Mouse (Mus musculus): ENCODE measurements around the gene C130032M10Rik. TPM values are rescaled to one million over a fixed set of nuclear protein-coding genes. Genes with fewer than 3 reads are reported as not detected.

C130032M10Rik gene
- 0.87 and 1.3 TPM in 2 replicates for polyA plus RNA-seq (2015; fragmentation: Nextera tagmentation; extraction: Ambion mirVana)

GRCm38 (mm10) chr9:114515364-114515763, at the start of gene C130032M10Rik:
Gene C130032M10Rik, plus strand, starts transcription at chr9:114515697.
- WGBS: 28% methylated on average over 11 of the region's 11 CpGs
- no peaks in the 10 kb centered on the region for H3K27me3 ChIP-seq (ENCODE audit: control insufficient read depth, insufficient read depth, low read length)
- H3K27ac ChIP-seq (ENCODE audit: low read length): no peak within 1 kb of the TSS; the same call in 1 of the 2 replicates
- peaks cover 5% of the 10 kb centered on the region for H3K4me1 ChIP-seq (ENCODE audit: control insufficient read depth, insufficient read depth, low read length)
- H3K36me3 ChIP-seq (ENCODE audit: control insufficient read depth, insufficient read depth): peaks cover 9% of the 10 kb centered on the region; the same call in 1 of the 2 replicates
- peak within 1 kb of the TSS; percentile 6; the same call in 1 of the 2 replicates for H3K9ac ChIP-seq (ENCODE audit: low read length)
- ATAC-seq (replicated peaks; ENCODE audit: extremely low read depth, insufficient read depth, low FRiP score): peak; percentile 53
- H3K9me3 ChIP-seq (replicated peaks; ENCODE audit: control insufficient read depth, low read length): peaks cover 14% of the 10 kb centered on the region
- H3K4me2 ChIP-seq (ENCODE audit: low read depth, low read length): peak within 1 kb of the TSS; percentile 51
- H3K4me3 ChIP-seq (ENCODE audit: low read length): peak within 1 kb of the TSS; percentile 17; the same call in 1 of the 2 replicates

- Histone ChIP-seq H3K27me3 (ENCODE audit: control insufficient read depth, insufficient read depth, low read length) (no peaks in the 10 kb centered on the region), H3K27ac (ENCODE audit: low read length) (no peak overlapping the region), H3K9ac (ENCODE audit: low read length) (no peak overlapping the region), H3K4me3 (ENCODE audit: low read length) (no peak overlapping the region), H3K36me3 (ENCODE audit: control insufficient read depth, insufficient read depth) (peaks cover 15% of the 10 kb centered on the region), H3K4me2 (ENCODE audit: low read depth, low read length) (no peak overlapping the region), H3K9me3 (replicated peaks; ENCODE audit: control insufficient read depth, low read length) (peaks cover 3% of the 10 kb centered on the region; the same call in 1 of the 2 replicates), H3K4me1 (ENCODE audit: control insufficient read depth, insufficient read depth, low read length) (no peaks in the 10 kb centered on the region)
- no peak for ATAC-seq (replicated peaks; ENCODE audit: extremely low read depth, insufficient read depth, low FRiP score)
- WGBS: 67% methylated on average over 7 of the region's 7 CpGs
Observed at GRCm38 (mm10) chr9:114466871-114467270, 48.6 kb upstream of the C130032M10Rik start.

- peaks cover 3% of the 10 kb centered on the region; the same call in 1 of the 2 replicates for H3K9me3 ChIP-seq (replicated peaks; ENCODE audit: control insufficient read depth, low read length)
- no peaks in the 10 kb centered on the region for H3K4me1 ChIP-seq (ENCODE audit: control insufficient read depth, insufficient read depth, low read length)
- WGBS: 70% methylated on average over 5 of the region's 5 CpGs
- no peak overlapping the region for H3K4me2 ChIP-seq (ENCODE audit: low read depth, low read length)
- H3K4me3 ChIP-seq (ENCODE audit: low read length): no peak overlapping the region
- H3K36me3 ChIP-seq (ENCODE audit: control insufficient read depth, insufficient read depth): peaks cover 15% of the 10 kb centered on the region
- H3K27ac ChIP-seq (ENCODE audit: low read length): no peak overlapping the region
- no peak overlapping the region for H3K9ac ChIP-seq (ENCODE audit: low read length)
- ATAC-seq (replicated peaks; ENCODE audit: extremely low read depth, insufficient read depth, low FRiP score): no peak
- H3K27me3 ChIP-seq (ENCODE audit: control insufficient read depth, insufficient read depth, low read length): no peaks in the 10 kb centered on the region
Observed at GRCm38 (mm10) chr9:114468217-114468616, 47.3 kb upstream of the C130032M10Rik start.

GRCm38 (mm10) chr9:114468701-114469100, 46.8 kb upstream of the C130032M10Rik start:
- Histone ChIP-seq H3K9me3 (replicated peaks; ENCODE audit: control insufficient read depth, low read length) (peaks cover 3% of the 10 kb centered on the region; the same call in 1 of the 2 replicates), H3K27ac (ENCODE audit: low read length) (no peak overlapping the region), H3K36me3 (ENCODE audit: control insufficient read depth, insufficient read depth) (peaks cover 15% of the 10 kb centered on the region), H3K4me2 (ENCODE audit: low read depth, low read length) (no peak overlapping the region), H3K4me1 (ENCODE audit: control insufficient read depth, insufficient read depth, low read length) (no peaks in the 10 kb centered on the region), H3K27me3 (ENCODE audit: control insufficient read depth, insufficient read depth, low read length) (no peaks in the 10 kb centered on the region), H3K4me3 (ENCODE audit: low read length) (no peak overlapping the region), H3K9ac (ENCODE audit: low read length) (no peak overlapping the region)
- no peak for ATAC-seq (replicated peaks; ENCODE audit: extremely low read depth, insufficient read depth, low FRiP score)
- 92% methylated on average over 4 of the region's 4 CpGs for WGBS

GRCm38 (mm10) chr9:114471892-114472291, 43.6 kb upstream of the C130032M10Rik start:
- Histone ChIP-seq H3K27me3 (ENCODE audit: control insufficient read depth, insufficient read depth, low read length) (no peaks in the 10 kb centered on the region), H3K4me2 (ENCODE audit: low read depth, low read length) (no peak overlapping the region), H3K9me3 (replicated peaks; ENCODE audit: control insufficient read depth, low read length) (peaks cover 3% of the 10 kb centered on the region; the same call in 1 of the 2 replicates), H3K4me3 (ENCODE audit: low read length) (no peak overlapping the region), H3K27ac (ENCODE audit: low read length) (no peak overlapping the region), H3K4me1 (ENCODE audit: control insufficient read depth, insufficient read depth, low read length) (no peaks in the 10 kb centered on the region), H3K36me3 (ENCODE audit: control insufficient read depth, insufficient read depth) (peaks cover 5% of the 10 kb centered on the region), H3K9ac (ENCODE audit: low read length) (no peak overlapping the region)
- ATAC-seq (replicated peaks; ENCODE audit: extremely low read depth, insufficient read depth, low FRiP score): no peak
- 83% methylated on average over 7 of the region's 7 CpGs for WGBS

- Histone ChIP-seq H3K4me2 (ENCODE audit: low read depth, low read length) (no peak overlapping the region), H3K4me1 (ENCODE audit: control insufficient read depth, insufficient read depth, low read length) (no peaks in the 10 kb centered on the region), H3K9ac (ENCODE audit: low read length) (no peak overlapping the region), H3K27ac (ENCODE audit: low read length) (no peak overlapping the region), H3K36me3 (ENCODE audit: control insufficient read depth, insufficient read depth) (no peaks in the 10 kb centered on the region), H3K9me3 (replicated peaks; ENCODE audit: control insufficient read depth, low read length) (no peaks in the 10 kb centered on the region), H3K4me3 (ENCODE audit: low read length) (no peak overlapping the region), H3K27me3 (ENCODE audit: control insufficient read depth, insufficient read depth, low read length) (no peaks in the 10 kb centered on the region)
- no peak for ATAC-seq (replicated peaks; ENCODE audit: extremely low read depth, insufficient read depth, low FRiP score)
- 89% methylated on average over 9 of the region's 9 CpGs for WGBS
Observed at GRCm38 (mm10) chr9:114477019-114477418, 38.5 kb upstream of the C130032M10Rik start.

- Histone ChIP-seq H3K9me3 (replicated peaks; ENCODE audit: control insufficient read depth, low read length) (no peaks in the 10 kb centered on the region), H3K27ac (ENCODE audit: low read length) (no peak overlapping the region), H3K4me1 (ENCODE audit: control insufficient read depth, insufficient read depth, low read length) (no peaks in the 10 kb centered on the region), H3K36me3 (ENCODE audit: control insufficient read depth, insufficient read depth) (no peaks in the 10 kb centered on the region), H3K27me3 (ENCODE audit: control insufficient read depth, insufficient read depth, low read length) (no peaks in the 10 kb centered on the region), H3K9ac (ENCODE audit: low read length) (no peak overlapping the region), H3K4me3 (ENCODE audit: low read length) (no peak overlapping the region), H3K4me2 (ENCODE audit: low read depth, low read length) (no peak overlapping the region)
- ATAC-seq (replicated peaks; ENCODE audit: extremely low read depth, insufficient read depth, low FRiP score): no peak
- 75% methylated on average over 3 of the region's 3 CpGs for WGBS
Observed at GRCm38 (mm10) chr9:114480940-114481339, 34.6 kb upstream of the C130032M10Rik start.

- H3K9me3 ChIP-seq (replicated peaks; ENCODE audit: control insufficient read depth, low read length): no peaks in the 10 kb centered on the region
- WGBS: 75% methylated on average over 5 of the region's 5 CpGs
- no peak overlapping the region for H3K27ac ChIP-seq (ENCODE audit: low read length)
- H3K4me3 ChIP-seq (ENCODE audit: low read length): no peak overlapping the region
- no peak overlapping the region for H3K4me2 ChIP-seq (ENCODE audit: low read depth, low read length)
- no peaks in the 10 kb centered on the region for H3K4me1 ChIP-seq (ENCODE audit: control insufficient read depth, insufficient read depth, low read length)
- ATAC-seq (replicated peaks; ENCODE audit: extremely low read depth, insufficient read depth, low FRiP score): no peak
- H3K27me3 ChIP-seq (ENCODE audit: control insufficient read depth, insufficient read depth, low read length): no peaks in the 10 kb centered on the region
- H3K9ac ChIP-seq (ENCODE audit: low read length): no peak overlapping the region
- H3K36me3 ChIP-seq (ENCODE audit: control insufficient read depth, insufficient read depth): no peaks in the 10 kb centered on the region
Observed at GRCm38 (mm10) chr9:114484771-114485170, 30.7 kb upstream of the C130032M10Rik start.

GRCm38 (mm10) chr9:114486808-114487207, 28.7 kb upstream of the C130032M10Rik start:
- WGBS: 77% methylated on average over 4 of the region's 4 CpGs
- H3K9ac ChIP-seq (ENCODE audit: low read length): no peak overlapping the region
- ATAC-seq (replicated peaks; ENCODE audit: extremely low read depth, insufficient read depth, low FRiP score): no peak
- H3K4me3 ChIP-seq (ENCODE audit: low read length): no peak overlapping the region
- H3K36me3 ChIP-seq (ENCODE audit: control insufficient read depth, insufficient read depth): no peaks in the 10 kb centered on the region
- no peaks in the 10 kb centered on the region for H3K27me3 ChIP-seq (ENCODE audit: control insufficient read depth, insufficient read depth, low read length)
- H3K4me2 ChIP-seq (ENCODE audit: low read depth, low read length): no peak overlapping the region
- no peaks in the 10 kb centered on the region for H3K4me1 ChIP-seq (ENCODE audit: control insufficient read depth, insufficient read depth, low read length)
- no peak overlapping the region for H3K27ac ChIP-seq (ENCODE audit: low read length)
- H3K9me3 ChIP-seq (replicated peaks; ENCODE audit: control insufficient read depth, low read length): no peaks in the 10 kb centered on the region

Data from heart, embryonic 16.5 days (tissue).